Mouse (Mus musculus) cerebellum, postnatal 14 days (tissue): ENCODE results near the gene Gng3.
"Not testable (repeated sequence)": the region's sequence is repeated elsewhere in the genome, so short reads cannot be mapped to it uniquely, and the experiment has no call there.

Experiments
- DNase-seq, 2 experiments: peaks; one replicate each; pipeline ENCODE4 v3.0.0; 2021; ENCODE audit warnings: mixed read lengths in 2 of 2

Gene Gng3

GRCm38 (mm10) chr19:8839103-8839907 lies at the start of gene Gng3:
Gene Gng3 (minus strand): TSS chr19:8839194.
- peak; percentile 91 to 93 for DNase-seq

- no peak for DNase-seq
Observed at GRCm38 (mm10) chr19:8887585-8888463, 48.8 kb upstream of the Gng3 start.

DNA sequence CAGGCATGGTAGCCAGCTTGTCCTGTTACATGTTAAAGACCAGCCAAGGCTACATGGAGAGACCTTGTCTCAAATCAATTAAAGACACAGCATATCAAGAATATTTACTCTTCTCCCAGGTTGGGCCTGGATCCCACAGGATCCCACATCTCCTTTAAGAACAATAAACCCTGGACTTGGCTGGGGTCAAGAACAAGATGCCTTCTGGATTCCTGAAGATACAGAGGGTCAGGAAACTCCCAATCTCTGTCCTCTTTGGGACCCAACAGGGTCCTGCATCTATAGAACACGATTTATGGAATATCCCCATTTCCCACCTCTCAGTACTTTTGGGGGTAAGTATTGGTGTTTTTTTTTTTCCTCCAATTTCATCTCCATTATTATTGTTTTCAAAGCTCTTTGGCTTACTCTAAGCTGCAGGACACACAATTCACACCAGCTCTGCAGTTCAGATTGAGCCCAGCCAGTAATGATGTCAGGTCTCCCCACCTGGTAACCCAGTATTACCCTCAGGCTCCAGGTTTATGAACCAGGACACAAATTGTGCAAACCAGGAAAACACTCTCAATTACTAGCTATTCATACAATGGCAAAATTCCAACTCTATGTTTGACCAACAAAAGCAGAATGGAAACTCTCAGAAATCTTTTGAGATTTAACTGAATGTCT lies 48.1 kb upstream of the Gng3 start:
- no peak for DNase-seq

DNA sequence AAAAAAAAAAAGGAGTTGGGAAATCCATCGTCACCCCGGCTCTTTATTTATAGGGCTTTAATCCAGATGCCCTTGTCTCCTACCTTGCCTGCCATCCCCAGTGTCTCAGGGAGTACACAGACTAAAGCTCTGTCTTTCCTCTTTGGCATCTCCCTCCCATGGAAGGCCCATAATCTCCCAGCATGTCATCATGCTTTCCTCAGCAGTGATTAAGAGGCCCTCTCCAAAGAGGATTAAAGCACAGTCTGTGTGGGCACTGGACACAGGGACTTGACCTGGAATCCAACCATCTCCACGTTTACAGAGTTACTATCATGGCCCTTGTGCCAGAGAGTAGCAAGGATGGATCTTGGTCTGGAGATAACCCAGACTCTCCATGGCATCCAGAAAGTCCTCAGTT lies 44.6 kb upstream of the Gng3 start, which contains the start of the genes Lbhd1 and Gm49403:
Gene Lbhd1, plus strand, starts transcription at position 117 of the 400 bp plus-strand sequence.
Gene Gm49403, plus strand, starts transcription at position 315 of the 400 bp plus-strand sequence.
- no peak for DNase-seq

- DNase-seq, result no peak
Observed at GRCm38 (mm10) chr19:8881034-8881392, 42.0 kb upstream of the Gng3 start.

DNA sequence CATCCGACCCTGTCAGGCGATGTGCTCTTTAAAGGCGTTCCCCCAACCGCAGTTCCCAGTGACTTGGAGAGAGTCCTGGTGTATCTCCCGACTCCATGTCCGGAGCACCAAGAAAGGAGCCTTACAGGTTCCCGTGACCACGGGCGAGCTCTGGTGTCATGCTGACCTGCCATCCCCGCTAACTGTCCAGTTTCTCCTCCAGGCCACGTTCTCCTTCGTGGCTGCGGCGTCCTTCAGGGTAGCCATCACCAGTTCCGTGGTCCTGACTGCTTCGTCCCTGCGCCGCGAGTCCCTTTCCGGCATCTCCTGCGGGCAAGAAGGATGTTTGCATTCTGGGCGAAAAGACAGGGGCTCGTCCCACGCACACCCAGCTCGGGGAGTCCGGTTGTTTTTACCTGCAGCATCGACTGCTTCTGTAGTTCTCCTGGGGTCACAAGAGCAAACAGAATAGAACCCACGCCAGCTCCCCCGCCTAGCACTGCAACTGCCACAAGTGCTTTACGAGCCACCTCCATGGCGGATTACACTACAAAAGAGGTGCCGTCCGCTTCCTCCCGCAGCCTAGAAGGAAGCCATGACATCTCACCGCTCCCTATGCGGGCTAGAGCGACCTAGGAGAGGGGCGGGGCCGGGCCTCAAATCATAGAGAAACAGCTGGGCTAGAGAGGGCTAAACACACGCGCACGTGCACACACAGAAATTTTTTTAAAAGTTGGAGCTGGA lies 41.5 kb upstream of the Gng3 start, which contains the start of gene Uqcc3:
Gene Uqcc3, minus strand, starts transcription at position 613 of the 723 bp plus-strand sequence.
- peak; percentile 91 for DNase-seq

GRCm38 (mm10) chr19:8875031-8875430 lies 36.0 kb upstream of the Gng3 start:
- no peak for DNase-seq

DNA sequence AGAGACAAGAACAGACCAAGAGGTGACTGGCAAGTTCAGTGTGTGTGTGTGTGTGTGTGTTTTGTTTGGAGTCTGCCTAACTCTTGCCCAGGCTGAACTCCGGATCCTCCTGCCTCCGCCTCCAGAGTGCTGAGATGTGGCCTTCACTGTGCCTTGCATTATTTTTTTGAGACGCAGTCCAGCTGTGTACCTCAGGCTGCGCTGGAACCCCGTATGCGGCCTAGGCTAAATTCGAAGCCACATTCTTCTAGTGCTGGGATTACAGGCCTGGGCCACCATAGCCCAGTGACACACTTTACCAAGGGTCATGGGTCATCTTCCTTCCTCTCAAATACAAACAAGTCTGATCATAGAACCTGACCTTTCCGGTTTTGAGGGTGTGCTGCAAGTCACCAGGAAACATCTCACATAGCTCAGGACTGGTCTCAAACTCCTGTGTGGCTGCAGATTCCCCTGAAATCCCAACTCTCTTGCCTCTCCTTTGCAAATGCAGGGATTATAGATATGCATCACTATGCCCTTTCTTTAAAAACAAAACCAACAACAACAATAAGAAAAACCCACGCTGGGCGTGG lies 33.4 kb upstream of the Gng3 start:
- DNase-seq, result no peak

DNA sequence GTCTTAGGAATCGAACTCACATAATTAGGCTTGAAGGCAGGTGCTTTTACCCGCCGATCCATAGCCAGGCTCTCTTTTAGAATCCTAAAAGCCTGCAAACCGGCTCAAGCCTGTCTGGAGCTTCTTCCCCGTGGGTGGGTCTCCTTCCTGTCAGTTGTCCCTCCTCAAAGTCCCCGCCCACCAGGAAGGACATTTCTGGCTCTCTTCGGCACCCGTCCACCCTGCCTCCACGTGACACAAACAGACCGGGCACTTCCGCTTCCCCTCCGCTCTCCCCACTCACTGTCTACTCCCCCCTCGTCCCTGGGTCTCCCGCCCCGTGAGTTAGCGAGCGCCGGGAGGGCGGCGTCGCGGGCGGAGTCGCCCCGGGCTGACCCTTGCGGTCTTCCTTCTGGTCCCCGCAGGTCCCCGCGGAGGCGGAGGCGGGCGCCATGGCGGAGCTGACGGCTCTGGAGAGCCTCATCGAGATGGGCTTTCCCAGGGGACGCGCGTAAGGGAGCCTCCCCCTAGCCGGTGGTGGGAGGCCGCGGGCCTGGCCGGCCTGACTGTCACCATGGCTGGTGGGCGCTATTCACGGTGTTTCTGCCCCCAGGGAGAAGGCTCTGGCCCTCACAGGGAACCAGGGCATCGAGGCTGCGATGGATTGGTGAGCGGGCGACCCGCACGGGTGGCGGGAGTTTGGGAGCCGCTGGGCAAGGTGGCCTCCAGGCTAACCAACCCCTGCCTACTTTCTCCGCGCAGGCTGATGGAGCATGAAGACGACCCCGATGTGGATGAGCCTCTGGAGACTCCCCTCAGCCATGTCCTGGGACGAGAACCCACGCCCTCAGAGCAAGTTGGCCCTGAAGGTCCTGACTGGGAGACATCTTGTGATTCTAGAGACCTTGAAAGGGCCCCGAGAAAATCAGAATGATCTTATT lies 32.5 kb upstream of the Gng3 start, which contains the start of gene Ubxn1:
Gene Ubxn1, plus strand, starts transcription at position 230 of the 920 bp plus-strand sequence.
- DNase-seq, result peak; percentile 95 to 97

DNA sequence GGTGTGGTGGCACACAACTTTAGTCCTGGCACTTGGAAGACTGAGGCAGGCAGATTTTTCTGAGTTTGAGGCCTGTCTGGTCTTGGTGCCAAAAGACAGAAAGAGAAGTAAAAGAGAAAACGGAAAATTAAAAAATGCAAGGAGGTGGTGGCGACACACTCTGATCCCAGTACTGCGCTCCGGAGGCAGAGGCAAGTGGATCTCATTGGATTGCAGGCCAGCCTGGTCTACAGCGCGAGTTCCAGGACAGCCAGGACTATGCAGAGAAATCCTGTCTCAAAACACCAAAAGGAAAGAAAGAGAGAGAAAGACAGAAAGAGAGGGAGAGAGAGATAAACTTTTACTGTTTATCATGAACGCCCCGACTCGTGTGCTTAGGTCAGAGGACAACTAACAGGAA lies 31.8 kb upstream of the Gng3 start:
- DNase-seq, result no peak

DNA sequence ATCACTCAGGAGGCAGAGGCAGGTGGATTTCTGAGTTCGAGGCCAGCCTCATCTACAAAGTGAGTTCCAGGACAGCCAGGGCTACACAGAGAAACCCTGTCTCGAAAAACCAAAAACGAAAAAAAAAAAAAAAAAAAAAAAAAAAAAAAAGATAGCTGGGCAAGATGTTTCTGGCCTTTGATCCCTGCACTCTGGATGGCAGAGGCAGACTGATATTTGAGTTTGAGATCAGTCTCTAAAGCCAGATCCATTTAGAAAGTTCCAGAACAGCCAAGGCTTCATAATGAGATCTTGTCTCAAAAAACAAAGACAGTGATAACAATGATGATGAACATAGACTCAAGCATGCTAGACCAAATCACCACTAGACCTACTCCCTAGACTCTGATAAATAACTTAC lies 31.4 kb upstream of the Gng3 start:
- not testable (repeated sequence) for DNase-seq

- no peak for DNase-seq
Observed at GRCm38 (mm10) chr19:8864265-8864664, 25.3 kb upstream of the Gng3 start.

DNA sequence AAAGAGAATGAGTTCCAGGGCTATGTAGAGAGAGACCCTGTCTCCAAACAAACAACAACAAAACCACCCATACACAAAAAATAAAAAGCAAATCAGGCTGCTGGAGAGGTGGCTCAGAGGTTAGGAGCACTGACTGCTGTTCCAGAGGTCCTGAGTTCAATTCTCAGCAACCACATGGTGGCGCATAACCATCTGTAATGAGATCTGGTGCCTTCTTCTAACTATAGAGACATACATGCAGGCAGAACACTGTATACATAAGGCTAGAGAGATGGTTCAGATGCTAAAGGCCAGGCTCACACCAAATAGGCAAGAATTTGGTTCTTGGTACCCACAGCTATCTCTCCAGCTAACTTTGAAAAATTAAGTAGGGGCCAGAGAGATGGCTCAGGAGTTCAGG lies 20.0 kb upstream of the Gng3 start:
- no peak for DNase-seq

DNA sequence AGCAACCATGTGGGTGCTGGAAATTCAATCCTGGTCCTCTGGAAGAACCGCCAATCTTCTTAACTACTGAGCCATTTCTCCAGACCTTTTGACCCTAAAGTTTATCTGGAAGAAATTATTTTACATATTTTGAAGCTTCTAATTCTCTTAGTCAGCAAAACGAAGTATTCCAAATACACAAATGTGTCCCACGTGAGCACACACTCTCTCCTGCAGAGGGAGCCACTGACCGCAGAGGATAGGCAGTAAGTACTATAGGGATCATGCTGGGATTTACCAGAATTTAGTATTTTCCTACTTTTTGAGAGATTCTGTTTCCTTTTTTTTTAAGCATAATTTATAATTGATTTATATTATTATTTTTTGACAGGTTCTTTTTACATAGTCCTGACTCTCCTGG lies 18.7 kb upstream of the Gng3 start:
- peak in 1 of 2 experiments; percentile 69 for DNase-seq

DNA sequence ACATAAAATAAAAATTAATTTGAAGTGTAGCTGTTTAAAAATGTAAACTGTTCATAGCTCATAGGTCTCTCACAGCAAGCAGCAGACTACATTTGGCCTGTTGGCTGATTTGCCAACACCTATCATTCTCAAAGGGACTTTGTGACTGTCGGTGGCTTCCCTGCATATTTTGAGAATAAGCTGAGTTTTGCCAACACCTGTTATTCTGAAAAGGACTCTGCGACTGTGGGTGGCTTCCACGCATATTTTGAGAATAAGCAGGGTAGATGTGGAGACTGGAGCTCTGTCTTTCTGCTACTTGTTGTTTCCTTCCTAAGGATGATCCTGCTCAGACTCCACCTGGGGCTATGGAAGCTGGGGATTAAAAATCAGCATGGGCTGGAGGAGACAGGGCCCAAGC lies 14.1 kb upstream of the Gng3 start:
- DNase-seq, result no peak

- DNase-seq, result no peak
Observed at GRCm38 (mm10) chr19:8852236-8852928, 13.4 kb upstream of the Gng3 start.

- DNase-seq, result no peak
Observed at GRCm38 (mm10) chr19:8851639-8852038, 12.6 kb upstream of the Gng3 start.

DNA sequence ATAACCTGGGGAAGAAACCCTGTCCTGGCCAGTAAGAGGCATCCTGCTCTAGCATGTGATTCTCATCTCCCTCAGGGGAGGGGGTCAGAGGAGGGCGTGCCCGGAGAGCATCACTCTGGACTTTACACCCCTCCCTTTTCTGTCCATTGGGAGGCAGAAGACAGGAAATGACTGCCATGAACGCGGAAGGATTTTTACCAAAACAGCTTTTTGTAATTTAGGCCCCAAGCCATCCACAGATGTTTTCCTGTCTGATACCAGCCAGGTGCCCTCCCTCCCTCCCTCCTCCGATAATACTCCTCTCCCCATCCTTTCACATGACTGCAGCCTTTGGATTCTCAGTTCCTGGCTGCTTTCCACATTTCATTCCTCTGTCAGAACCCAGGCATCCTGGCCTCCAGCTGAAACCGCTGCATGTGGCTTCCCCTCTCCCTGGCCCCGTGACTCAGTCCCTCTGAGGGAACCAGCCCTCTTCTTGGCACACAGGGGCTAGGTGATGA lies 11.5 kb upstream of the Gng3 start, which contains the start of gene Lrrn4cl:
Gene Lrrn4cl, plus strand, starts transcription at position 367 of the 500 bp plus-strand sequence.
- peak in 1 of 2 experiments; percentile 57 for DNase-seq

- DNase-seq, result no peak
Observed at GRCm38 (mm10) chr19:8848356-8848755, 9.4 kb upstream of the Gng3 start.
